In genomic region chr6:124448959-124449667, GRCm38 (mm10) we compare ENCODE assay signal across 28 mouse cellular contexts. TPM values are rescaled to one million over a fixed set of nuclear protein-coding genes. Genes with fewer than 3 reads are reported as not detected.
DNase-seq lines count a peak whose midpoint lies in the region; TF ChIP-seq lines count a peak whose summit lies in the region.
"Had no signal": no experiment of that assay in that cellular context is flagged by ENCODE, and none has a peak within 500 bp of the region (broad histone marks: within the 10 kb centered on the region; RNA-seq: fewer than 3 reads in every experiment).

No protein-coding gene starts in this region.

- no peak overlapping the region for H3K27ac ChIP-seq in liver, adult 2 months (replicated peaks; ENCODE audit: insufficient read depth, low read depth, low read length)
- H3K27ac ChIP-seq: embryonic facial prominence, embryonic 13.5 days; forebrain, embryonic 12.5 days; heart, embryonic 15.5 days; kidney, embryonic 15.5 days; left cerebral cortex, adult 2 months; liver, embryonic 14.5 days; lung, embryonic 15.5 days; neural tube, embryonic 13.5 days had no signal

- TF ChIP-seq POLR2A in liver, adult 2 months (IDR thresholded peaks at IDR 0.05; ENCODE audit: extremely low read depth, insufficient read depth, low read length): no peak

- peaks cover 9% of the 10 kb centered on the region; the same call in 1 of the 2 replicates for H3K4me1 ChIP-seq in liver, adult 2 months (ENCODE audit: control insufficient read depth, insufficient read depth, low read length)
- peaks cover 84% of the 10 kb centered on the region for H3K4me1 ChIP-seq in E14TG2a.4 (replicated peaks; ENCODE audit: low read depth, low read length)
- H3K4me1 ChIP-seq: embryonic facial prominence, embryonic 13.5 days; forebrain, embryonic 12.5 days; heart, embryonic 15.5 days; kidney, embryonic 15.5 days; lung, embryonic 15.5 days; neural tube, embryonic 13.5 days had no signal

- H3K9ac ChIP-seq in liver, adult 2 months (ENCODE audit: low read depth, low read length): no peak overlapping the region
- H3K9ac ChIP-seq: embryonic facial prominence, embryonic 13.5 days; forebrain, embryonic 12.5 days; heart, embryonic 15.5 days; kidney, embryonic 15.5 days; liver, embryonic 14.5 days; lung, embryonic 15.5 days; neural tube, embryonic 13.5 days had no signal

- H3K79me2 ChIP-seq in liver, adult 2 months (ENCODE audit: control insufficient read depth, insufficient read depth, low read length): no peaks in the 10 kb centered on the region

- 78% methylated on average over 16 of the region's 16 CpGs for WGBS in liver, adult 2 months

- no peaks in the 10 kb centered on the region for H3K27me3 ChIP-seq in liver, adult 2 months (ENCODE audit: control insufficient read depth, insufficient read depth, low read length)
- peaks cover 11% of the 10 kb centered on the region; the same call in 1 of the 2 replicates for H3K27me3 ChIP-seq in E14TG2a.4 (ENCODE audit: insufficient read depth, low read length)
- H3K27me3 ChIP-seq: embryonic facial prominence, embryonic 13.5 days; forebrain, embryonic 12.5 days; heart, embryonic 15.5 days; kidney, embryonic 15.5 days; lung, embryonic 15.5 days; megakaryocyte, embryonic 14.5 days; neural tube, embryonic 13.5 days had no signal

- peak; percentile 64 for DNase-seq in liver, adult 2 months (ENCODE audit: extremely low read depth, low read depth, low spot score)
- no peak for DNase-seq in liver
- peak; percentile 26 for DNase-seq in R1 (ENCODE audit: low read depth, low spot score)
- no peak for DNase-seq in B cell, adult 2 months
- DNase-seq in layer of hippocampus, adult 11-12 months (ENCODE audit: low spot score): no peak
- DNase-seq in MN1 (ENCODE audit: low spot score): no peak
- DNase-seq: adrenal gland, adult 2 months; cerebellum, adult 11-12 months; embryo, embryonic 11 days; heart, postnatal 36 days; kidney, adult 11 months; kidney, postnatal 4 days; layer of hippocampus, adult 9-11 months; lung, postnatal 36 days; midbrain, embryonic 14.5 days; right cerebral cortex, postnatal 25 days had no signal

- H3K9me3 ChIP-seq in E14TG2a.4 (ENCODE audit: low read length): no peaks in the 10 kb centered on the region
- H3K9me3 ChIP-seq: embryonic facial prominence, embryonic 13.5 days; forebrain, embryonic 12.5 days; heart, embryonic 15.5 days; kidney, embryonic 15.5 days; lung, embryonic 15.5 days; megakaryocyte, embryonic 14.5 days; neural tube, embryonic 13.5 days had no signal

- no peak for TF ChIP-seq CTCF in liver, adult 2 months (IDR thresholded peaks at IDR 0.05; ENCODE audit: low read depth, low read length)
- no peak for TF ChIP-seq CTCF in E14TG2a.4 (conservative IDR thresholded peaks at IDR 0.05; ENCODE audit: low read length)

- no peak overlapping the region for H3K4me3 ChIP-seq in liver, adult 2 months (ENCODE audit: insufficient read depth, low read depth, low read length)
- peak overlapping the region; percentile 78 for H3K4me3 ChIP-seq in E14TG2a.4 (replicated peaks; ENCODE audit: low read length)
- H3K4me3 ChIP-seq: embryonic facial prominence, embryonic 13.5 days; erythroblast, embryonic 14.5 days; forebrain, embryonic 12.5 days; heart, embryonic 15.5 days; kidney, embryonic 15.5 days; left cerebral cortex, adult 2 months; lung, embryonic 15.5 days; megakaryocyte, embryonic 14.5 days; neural tube, embryonic 13.5 days had no signal

- no peaks in the 10 kb centered on the region for H3K36me3 ChIP-seq in liver, adult 2 months (ENCODE audit: control insufficient read depth, insufficient read depth, low read length)
- H3K36me3 ChIP-seq in E14TG2a.4 (ENCODE audit: insufficient read depth, low read length): peaks cover 21% of the 10 kb centered on the region
- H3K36me3 ChIP-seq: embryonic facial prominence, embryonic 13.5 days; heart, embryonic 15.5 days; kidney, embryonic 15.5 days; lung, embryonic 15.5 days had no signal

RNA-seq across cellular contexts. Expression of gene Clstn3, which starts 15.5 kb away (rescaled TPM):
- 1.6 and 2.7 TPM in 2 replicates for total RNA-seq in liver, adult 2 months (2014; rRNA removed)
- polyA plus RNA-seq in liver, adult 2 months (2012; rRNA removed): 4.1 and 4.4 TPM in 2 replicates

RNA-seq across cellular contexts. Expression of gene Pex5, which starts 34.2 kb away (rescaled TPM):
- 73.7 and 88.4 TPM in 2 replicates for total RNA-seq in liver, adult 2 months (2014; rRNA removed)
- polyA plus RNA-seq in liver, adult 2 months (2012; rRNA removed): 79.3 and 86.3 TPM in 2 replicates

RNA-seq across cellular contexts. Expression of gene C1rl, which starts 43.8 kb away (rescaled TPM):
- total RNA-seq in liver, adult 2 months (2014; rRNA removed): 53.6 and 59.5 TPM in 2 replicates
- 67.3 and 73.0 TPM in 2 replicates for polyA plus RNA-seq in liver, adult 2 months (2012; rRNA removed)
- polyA plus RNA-seq: CD4-positive, CD25-positive, alpha-beta regulatory T cell, adult 4 months; erythroblast, embryonic 14.5 days had no signal

Comparison
In these comparisons a context has a peak if more than half of its experiments do, and no peak if none do; other contexts are left out.
1. DNase-seq: peak in liver, adult 2 months (single experiment) and R1 (single experiment); none in liver (single experiment), B cell, adult 2 months (0 of 2), layer of hippocampus, adult 11-12 months (single experiment) and MN1 (single experiment).